Mouse (Mus musculus) stomach, embryonic 16.5 days (tissue): ENCODE results near the gene Krtap20-2. TPM values are rescaled to one million over a fixed set of nuclear protein-coding genes. Genes with fewer than 3 reads are reported as not detected.
"Not testable (repeated sequence)": the region's sequence is repeated elsewhere in the genome, so short reads cannot be mapped to it uniquely, and the experiment has no call there.

Experiments used
- ATAC-seq: fragments of 200-750 bp; cut with Nextera tagmentation; 2 replicates; pipeline ENCODE4 v1.8.0; 2017; ENCODE audit warnings: moderate number of reproducible peaks, moderate TSS enrichment; ENCODE audit not compliant: insufficient read depth, low FRiP score
- H3K27ac ChIP-seq: fragments of 300-500 bp; sonication (generic); 2 replicates; pipeline ENCODE4 v1.5.1; 2014; ENCODE audit warnings: low read length
- H3K27me3 ChIP-seq: fragments of 300-500 bp; sonication (generic); 2 replicates; pipeline ENCODE4 v1.6.1; 2014; ENCODE audit warnings: low read length, control low read depth, mixed read lengths; ENCODE audit not compliant: control insufficient read depth, insufficient read depth
- H3K36me3 ChIP-seq: fragments of 300-500 bp; sonication (generic); 2 replicates; pipeline ENCODE4 v1.6.1; 2014; ENCODE audit warnings: low read length; ENCODE audit not compliant: control insufficient read depth, insufficient read depth
- H3K4me1 ChIP-seq: fragments of 300-500 bp; sonication (generic); 2 replicates; pipeline ENCODE4 v1.6.1; 2014; ENCODE audit warnings: low read length, control low read depth, mixed read lengths; ENCODE audit not compliant: control insufficient read depth, insufficient read depth
- H3K4me2 ChIP-seq: fragments of 300-500 bp; sonication (generic); 2 replicates; pipeline ENCODE4 v1.6.1; 2014; ENCODE audit warnings: low read depth, low read length, mixed read lengths
- H3K4me3 ChIP-seq: fragments of 300-500 bp; sonication (generic); replicated peaks from 2 replicates; pipeline ENCODE4 v1.5.1; 2014; ENCODE audit warnings: mild to moderate bottlenecking, low read length
- H3K9ac ChIP-seq: fragments of 300-500 bp; sonication (generic); 2 replicates; pipeline ENCODE4 v1.6.1; 2014; ENCODE audit warnings: low read length
- H3K9me3 ChIP-seq: fragments of 300-500 bp; sonication (generic); replicated peaks from 2 replicates; pipeline ENCODE4 v1.6.1; 2016; ENCODE audit warnings: low read length, control low read depth; ENCODE audit not compliant: control insufficient read depth
- WGBS: fragments of 180-500 bp; shearing (Covaris S2); extraction: QIAGEN DNeasy Blood & Tissue Kit; methylation state at CpG from one replicate; pipeline ENCODE4 v1.1.7; 2014; 5-methylcytosine and 5-hydroxymethylcytosine counted together
- polyA plus RNA-seq: library from polyadenylated mRNA; unstranded; fragments of >200 nt; fragmentation: Nextera tagmentation; extraction: Ambion mirVana; gene quantifications from 2 replicates; pipeline ENCODE4 v1.2.1, GENCODE M21; 2015

Krtap20-2 gene
- not detected in 2 replicates for polyA plus RNA-seq

DNA sequence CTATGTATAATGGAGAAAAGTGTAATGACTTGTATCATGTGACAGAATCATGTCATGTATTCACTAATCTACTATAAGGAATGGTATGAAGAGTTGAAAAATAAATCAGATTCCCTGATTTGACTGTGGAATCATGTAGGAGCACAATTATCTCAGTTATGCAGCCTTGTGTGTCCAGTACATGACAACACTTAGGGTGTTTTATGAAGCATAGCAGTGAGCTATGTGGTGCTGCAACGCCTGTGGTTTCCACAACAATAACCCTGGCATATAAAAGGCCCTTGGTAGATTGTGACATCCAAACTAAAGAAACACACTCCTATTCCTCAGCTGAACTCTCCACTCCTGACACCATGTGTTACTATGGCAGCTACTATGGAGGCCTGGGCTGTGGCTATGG lies at the start of gene Krtap20-2:
TSS of gene Krtap20-2 (plus strand) at position 301 of the 400 bp plus-strand sequence.
- Histone ChIP-seq H3K27ac (no peak within 1 kb of the TSS), H3K27me3 (no peaks in the 10 kb centered on the region), H3K9ac (no peak within 1 kb of the TSS), H3K4me2 (no peak within 1 kb of the TSS), H3K4me3 (no peak within 1 kb of the TSS), H3K9me3 (no peaks in the 10 kb centered on the region), H3K4me1 (no peaks in the 10 kb centered on the region), H3K36me3 (no peaks in the 10 kb centered on the region)
- ATAC-seq, result no peak
- WGBS, result 70% methylated on average over 1 of the region's 1 CpGs

GRCm38 (mm10) chr16:89157652-89158051 lies 48.0 kb upstream of the Krtap20-2 start, which contains the start of gene Gm9789:
Gene Gm9789 (plus strand): TSS chr16:89157952.
- Histone ChIP-seq H3K9me3 (no peaks in the 10 kb centered on the region), H3K9ac (no peak within 1 kb of the TSS), H3K4me3 (no peak within 1 kb of the TSS), H3K27me3 (no peaks in the 10 kb centered on the region), H3K36me3 (no peaks in the 10 kb centered on the region), H3K4me2 (no peak within 1 kb of the TSS), H3K27ac (no peak within 1 kb of the TSS), H3K4me1 (no peaks in the 10 kb centered on the region)
- ATAC-seq, result no peak
- WGBS, result 87% methylated on average over 4 of the region's 4 CpGs

DNA sequence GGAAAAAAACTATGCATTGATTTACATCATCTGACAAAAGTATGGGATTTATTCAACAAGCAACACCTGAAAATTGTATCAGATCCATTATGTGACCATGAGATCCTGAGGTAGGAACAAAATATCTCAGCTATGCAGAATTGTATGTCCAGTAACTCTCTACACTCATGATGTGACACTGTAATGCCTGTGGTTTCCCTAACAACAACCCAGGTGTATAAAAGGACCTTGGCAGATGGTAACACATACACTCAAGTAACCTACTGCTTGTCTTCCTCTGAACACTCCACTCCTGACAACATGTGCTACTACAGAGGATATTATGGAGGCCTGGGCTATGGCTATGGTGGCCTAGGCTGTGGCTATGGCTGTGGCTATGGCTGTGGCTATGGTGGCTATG lies 36.5 kb upstream of the Krtap20-2 start, which contains the start of gene Gm7735:
TSS of gene Gm7735 (plus strand) at position 301 of the 400 bp plus-strand sequence.
- not testable (repeated sequence) for ATAC-seq, H3K9ac ChIP-seq, H3K4me1 ChIP-seq, H3K4me3 ChIP-seq, H3K36me3 ChIP-seq, H3K27me3 ChIP-seq, H3K27ac ChIP-seq, H3K9me3 ChIP-seq, H3K4me2 ChIP-seq

DNA sequence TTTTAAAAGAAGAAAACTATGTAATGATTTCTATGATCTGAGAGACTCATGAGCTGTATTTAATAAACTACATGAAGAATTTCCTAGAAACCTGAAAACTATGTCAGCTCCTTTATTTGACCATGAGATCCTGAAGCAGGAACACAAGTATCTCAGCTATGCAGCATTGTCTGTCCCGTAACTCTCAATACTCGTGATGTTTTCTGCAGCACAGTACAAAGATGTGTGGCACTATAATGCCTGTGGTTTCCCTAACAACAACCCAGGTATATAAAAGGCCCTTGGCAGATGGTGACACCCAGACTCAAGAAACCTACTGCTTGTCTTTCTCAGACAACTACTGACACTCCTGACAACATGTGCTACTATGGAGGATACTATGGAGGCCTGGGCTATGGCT lies 31.2 kb upstream of the Krtap20-2 start, which contains the start of gene 1110057P08Rik:
TSS of gene 1110057P08Rik (plus strand) at position 301 of the 400 bp plus-strand sequence.
- Histone ChIP-seq H3K4me1 (no peaks in the 10 kb centered on the region), H3K27me3 (no peaks in the 10 kb centered on the region), H3K36me3 (no peaks in the 10 kb centered on the region), H3K9ac (no peak within 1 kb of the TSS), H3K4me3 (no peak within 1 kb of the TSS), H3K4me2 (no peak within 1 kb of the TSS), H3K27ac (no peak within 1 kb of the TSS), H3K9me3 (no peaks in the 10 kb centered on the region)
- ATAC-seq, result no peak
- 83% methylated on average over 2 of the region's 2 CpGs for WGBS

- no peaks in the 10 kb centered on the region for H3K9me3 ChIP-seq
- H3K4me3 ChIP-seq, result no peak overlapping the region
- H3K4me1 ChIP-seq, result no peaks in the 10 kb centered on the region
- no peaks in the 10 kb centered on the region for H3K36me3 ChIP-seq
- no peak overlapping the region for H3K4me2 ChIP-seq
- no peak overlapping the region for H3K27ac ChIP-seq
- H3K9ac ChIP-seq, result no peak overlapping the region
- WGBS, result 78% methylated on average over 4 of the region's 4 CpGs
- ATAC-seq, result no peak
- H3K27me3 ChIP-seq, result no peaks in the 10 kb centered on the region
These were observed 17.0 kb upstream of the Krtap20-2 start for GRCm38 (mm10) chr16:89188621-89189020.

Other genes with a start within 250 kb of the Krtap20-2 start
- not detected in 2 replicates for gene Krtap16-3, start 243.0 kb upstream of the Krtap20-2 start, polyA plus RNA-seq
- gene Krtap22-2, start 195.1 kb upstream of the Krtap20-2 start, polyA plus RNA-seq, result not detected in 2 replicates
- not detected in 2 replicates for gene Gm10229, start 190.6 kb upstream of the Krtap20-2 start, polyA plus RNA-seq
- gene Krtap6-1, start 174.2 kb upstream of the Krtap20-2 start, polyA plus RNA-seq, result not detected in 2 replicates
- gene Gm10228, start 164.4 kb upstream of the Krtap20-2 start, polyA plus RNA-seq, result not detected in 2 replicates
- gene Krtap6-5, start 158.0 kb upstream of the Krtap20-2 start, polyA plus RNA-seq, result not detected in 2 replicates
- not detected in 2 replicates for gene 1110025L11Rik, start 141.9 kb upstream of the Krtap20-2 start, polyA plus RNA-seq
- gene Krtap6-3, start 121.8 kb upstream of the Krtap20-2 start, polyA plus RNA-seq, result not detected in 2 replicates
- gene Gm6358, start 65.0 kb upstream of the Krtap20-2 start, polyA plus RNA-seq, result not detected in 2 replicates
- not detected in 2 replicates for gene Gm10061, start 54.8 kb upstream of the Krtap20-2 start, polyA plus RNA-seq
- gene Gm9789, start 47.9 kb upstream of the Krtap20-2 start, polyA plus RNA-seq, result not detected in 2 replicates
- gene Gm7735, start 36.4 kb upstream of the Krtap20-2 start, polyA plus RNA-seq, result not detected in 2 replicates
- not detected in 2 replicates for gene 1110057P08Rik, start 31.1 kb upstream of the Krtap20-2 start, polyA plus RNA-seq
- gene Krtap21-1, start 198.0 kb downstream of the Krtap20-2 start, polyA plus RNA-seq, result not detected in 2 replicates
- not detected in 2 replicates for gene Krtap6-2, start 214.2 kb downstream of the Krtap20-2 start, polyA plus RNA-seq